Mouse (Mus musculus): ENCODE results near the gene Gm12216.

DNA sequence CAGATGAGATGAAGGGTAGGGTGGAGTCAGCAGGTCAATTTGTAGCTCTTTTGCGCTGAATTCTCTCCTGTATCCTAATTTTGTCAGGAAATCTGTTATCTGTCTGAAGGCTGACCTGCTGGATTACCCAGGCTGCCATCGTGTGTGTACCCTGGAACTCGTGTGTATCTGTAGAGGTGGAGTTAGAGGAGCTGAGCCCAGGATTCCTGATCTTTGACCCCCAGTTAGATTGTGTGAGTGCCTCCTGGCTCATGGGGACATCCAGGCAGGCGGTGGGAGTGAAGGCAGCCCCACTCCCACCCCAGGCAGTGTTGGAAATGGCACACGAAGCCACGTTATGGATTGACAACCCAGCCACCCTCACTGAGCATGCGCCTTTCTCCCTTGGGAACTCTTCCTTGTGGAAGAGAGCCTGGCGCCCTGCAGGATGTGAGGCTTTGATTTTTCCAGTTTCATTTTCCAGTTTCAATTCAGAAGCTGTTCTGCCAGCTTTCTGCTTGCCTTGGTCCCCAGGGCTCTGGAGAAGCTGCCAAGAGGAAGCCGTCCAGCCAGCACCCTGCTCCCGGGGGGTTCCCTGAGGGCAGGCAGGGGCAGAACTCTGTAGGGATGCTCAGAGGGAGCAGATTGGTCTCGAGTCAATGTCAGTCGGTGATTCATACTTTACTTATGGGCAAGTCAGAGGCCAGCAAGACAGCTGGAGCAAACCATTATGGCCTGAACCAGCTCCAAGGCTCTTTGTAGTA is 62.5 kb downstream of the Gm12216 start:
- TF ChIP-seq POLR2A (IDR thresholded peaks at IDR 0.05; ENCODE audit: insufficient read length, low read depth): peak; percentile 43
- peak; percentile 0 for TF ChIP-seq E2F4 (IDR thresholded peaks at IDR 0.05; ENCODE audit: insufficient read depth)
- TF ChIP-seq POLR2AphosphoS2 (IDR thresholded peaks at IDR 0.05; ENCODE audit: insufficient read length, low read depth): no peak

Data from myocyte (in vitro differentiated cells).